Mouse (Mus musculus): ENCODE data around the gene Rsg1.

DNA sequence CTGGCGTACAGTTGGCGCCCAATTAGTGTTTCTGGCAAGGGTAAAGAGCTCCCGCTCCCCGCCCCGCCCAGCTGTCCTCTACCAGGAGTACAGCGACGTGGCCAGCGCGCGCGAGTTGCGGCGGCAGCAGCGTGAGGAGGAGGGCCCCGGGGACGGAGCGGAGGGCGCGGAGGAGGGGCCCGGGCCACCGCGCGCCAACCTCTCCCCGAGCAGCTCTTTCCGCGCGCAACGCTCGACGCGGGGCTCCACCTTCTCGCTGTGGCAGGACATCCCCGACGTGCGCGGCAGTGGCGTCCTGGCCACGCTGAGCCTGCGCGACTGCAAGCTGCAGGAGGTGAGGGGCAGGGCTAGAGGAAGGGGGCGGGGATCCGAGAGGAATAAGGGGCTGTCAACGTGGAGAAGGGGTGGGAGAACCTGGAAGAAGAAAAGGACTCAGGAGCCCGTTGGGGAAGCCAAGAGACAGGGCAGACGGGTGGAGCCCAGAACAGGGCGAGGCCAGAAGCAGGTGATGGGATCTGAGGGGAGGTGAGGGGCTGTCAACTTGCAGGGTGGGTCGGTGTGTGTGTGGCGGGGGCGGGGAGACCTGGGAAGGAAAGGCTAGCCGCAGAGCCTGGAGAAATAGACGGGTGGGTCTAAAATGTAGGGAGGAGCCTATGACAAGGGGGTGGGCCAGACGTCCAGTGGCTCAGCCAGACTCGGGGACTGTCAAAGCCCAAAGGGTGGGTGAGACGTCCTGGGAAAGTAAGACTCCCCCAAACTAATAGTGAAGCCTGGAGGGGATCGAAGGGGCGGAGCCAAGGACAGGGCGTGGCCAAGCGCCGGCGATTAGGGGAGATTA lies 34.2 kb downstream of the Rsg1 start:
- no peak for TF ChIP-seq POLR2A (IDR thresholded peaks at IDR 0.05; ENCODE audit: control insufficient read depth, low read depth, low read length)
- TF ChIP-seq CTCF (IDR thresholded peaks at IDR 0.05; ENCODE audit: control insufficient read depth, insufficient read depth, insufficient replicate concordance, low read depth, low read length): no peak
